Mouse (Mus musculus) bone marrow macrophage, adult 2 months (primary cell): ENCODE results near the gene Caln1.

Experiments
- CTCF ChIP-seq: IDR thresholded peaks from 2 replicates; pipeline ENCODE4 v1.5.1; 2012; ENCODE audit warnings: low read depth, mild to moderate bottlenecking, low read length, moderate library complexity
- POLR2A ChIP-seq: IDR thresholded peaks from 2 replicates; pipeline ENCODE4 v1.6.1; 2012; ENCODE audit warnings: mild to moderate bottlenecking, low read depth, low read length, borderline replicate concordance

- no peak for TF ChIP-seq CTCF
- TF ChIP-seq POLR2A: no peak
Observed at GRCm38 (mm10) chr5:130448931-130449856, 79.9 kb downstream of the Caln1 start.
